Mouse (Mus musculus): ENCODE results near the gene Zbtb37. TPM values are rescaled to one million over a fixed set of nuclear protein-coding genes. Genes with fewer than 3 reads are reported as not detected.

Zbtb37 gene
- total RNA-seq (2014; fragmentation: Nextera tagmentation), result 11.1 and 11.6 TPM in 2 replicates
- total RNA-seq (2017), result 5.8 and 8.5 TPM in 2 replicates
- polyA plus RNA-seq (2012), result 0.08 and 0.21 TPM in 2 replicates

- H3K36me3 ChIP-seq (replicated peaks), result peaks cover 66% of the 10 kb centered on the region
- H3K9me3 ChIP-seq (replicated peaks), result no peaks in the 10 kb centered on the region
- H3K4me1 ChIP-seq (ENCODE audit: insufficient read depth, low read depth, low read length), result peaks cover 30% of the 10 kb centered on the region
- H3K4me3 ChIP-seq (ENCODE audit: low read depth, low read length), result peak within 1 kb of the TSS; percentile 91
- TF ChIP-seq POLR2AphosphoS5 (IDR thresholded peaks at IDR 0.05; ENCODE audit: insufficient replicate concordance, low read depth, low read length), result peak; percentile 99; the same call in 1 of the 2 replicates
- TF ChIP-seq GATA1 (IDR thresholded peaks at IDR 0.05; ENCODE audit: borderline replicate concordance, low read length), result no peak
- peak; percentile 69 for ATAC-seq (ENCODE audit: extremely low read depth, insufficient number of reproducible peaks, low FRiP score, poor library complexity, severe bottlenecking)
- no peaks in the 10 kb centered on the region for H3K27me3 ChIP-seq (ENCODE audit: insufficient read depth, low read length)
- peak; percentile 63 for DNase-seq (ENCODE audit: low spot score)
These were observed at the start of gene Zbtb37 for GRCm38 (mm10) chr1:161034435-161035280. Gene Zbtb37, minus strand, starts transcription at chr1:161034849.

DNA sequence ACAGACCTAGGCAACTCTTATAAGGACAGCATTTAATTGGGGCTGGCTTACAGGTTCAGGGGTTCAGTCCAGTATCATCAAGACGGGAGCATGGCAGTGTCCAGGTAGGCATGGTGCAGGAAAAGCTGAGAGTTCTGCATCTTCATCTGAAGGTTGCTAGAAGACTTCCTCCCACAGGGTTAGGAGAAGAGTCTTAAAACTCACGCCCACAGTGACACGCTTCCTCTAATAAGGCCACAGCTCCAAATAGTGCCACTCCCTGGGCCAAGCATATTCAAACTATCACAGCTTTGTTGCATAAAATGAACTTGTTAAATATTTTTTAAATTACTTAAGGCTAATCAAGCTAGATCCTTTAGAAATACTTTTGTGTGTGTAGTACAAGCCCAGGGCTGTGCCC is 42.6 kb upstream of the Zbtb37 start:
- peaks cover 63% of the 10 kb centered on the region for H3K36me3 ChIP-seq (replicated peaks)

DNA sequence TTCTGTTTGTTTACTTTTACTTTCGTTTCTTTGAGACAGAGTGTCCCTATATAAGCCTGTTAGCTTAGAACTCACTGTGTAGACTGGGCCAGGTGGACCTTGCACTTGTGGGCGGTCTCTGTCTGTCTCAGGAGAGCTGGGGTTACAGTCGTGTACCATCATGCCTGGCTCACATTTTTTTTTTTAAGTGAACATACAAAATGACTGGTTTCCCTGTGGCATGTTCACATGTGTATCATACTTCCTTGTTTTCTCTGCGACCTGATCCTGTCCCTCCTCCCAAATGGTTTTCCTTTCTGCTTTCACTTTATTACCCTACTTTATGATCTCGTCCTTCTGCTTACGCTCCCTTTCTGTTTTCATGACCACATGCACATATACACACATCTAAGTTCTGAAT is 41.6 kb upstream of the Zbtb37 start:
- no peaks in the 10 kb centered on the region for H3K27me3 ChIP-seq (ENCODE audit: insufficient read depth, low read length)
- peak overlapping the region; percentile 39; the same call in 1 of the 2 replicates for H3K4me3 ChIP-seq (ENCODE audit: low read depth, low read length)
- peaks cover 59% of the 10 kb centered on the region for H3K36me3 ChIP-seq (replicated peaks)
- H3K4me1 ChIP-seq (ENCODE audit: insufficient read depth, low read depth, low read length), result peaks cover 39% of the 10 kb centered on the region
- DNase-seq (ENCODE audit: low spot score) (no peak), ATAC-seq (ENCODE audit: extremely low read depth, insufficient number of reproducible peaks, low FRiP score, poor library complexity, severe bottlenecking) (no peak)
- no peak for TF ChIP-seq CTCF (IDR thresholded peaks at IDR 0.05; ENCODE audit: low read depth, low read length)
- no peak for TF ChIP-seq POLR2AphosphoS5 (IDR thresholded peaks at IDR 0.05; ENCODE audit: insufficient replicate concordance, low read depth, low read length)
- no peak for TF ChIP-seq TAL1 (conservative IDR thresholded peaks at IDR 0.05; ENCODE audit: low read depth, low read length)
- TF ChIP-seq GATA2 (IDR thresholded peaks at IDR 0.05; ENCODE audit: borderline replicate concordance, low read depth, low read length), result no peak
- TF ChIP-seq GATA1 (IDR thresholded peaks at IDR 0.05; ENCODE audit: borderline replicate concordance, low read length), result no peak
- no peaks in the 10 kb centered on the region for H3K9me3 ChIP-seq (replicated peaks)

More for the DNA sequence above, 42.6 kb upstream of the Zbtb37 start:
- peaks cover 31% of the 10 kb centered on the region for H3K4me1 ChIP-seq (ENCODE audit: insufficient read depth, low read depth, low read length)
- H3K27me3 ChIP-seq (ENCODE audit: insufficient read depth, low read length), result no peaks in the 10 kb centered on the region
- ATAC-seq (ENCODE audit: extremely low read depth, insufficient number of reproducible peaks, low FRiP score, poor library complexity, severe bottlenecking), result no peak
- TF ChIP-seq CTCF (IDR thresholded peaks at IDR 0.05; ENCODE audit: low read depth, low read length) (no peak), TAL1 (conservative IDR thresholded peaks at IDR 0.05; ENCODE audit: low read depth, low read length) (no peak), GATA1 (IDR thresholded peaks at IDR 0.05; ENCODE audit: borderline replicate concordance, low read length) (no peak), POLR2AphosphoS5 (IDR thresholded peaks at IDR 0.05; ENCODE audit: insufficient replicate concordance, low read depth, low read length) (no peak), GATA2 (IDR thresholded peaks at IDR 0.05; ENCODE audit: borderline replicate concordance, low read depth, low read length) (no peak)
- no peaks in the 10 kb centered on the region for H3K9me3 ChIP-seq (replicated peaks)
- DNase-seq (ENCODE audit: low spot score), result no peak
- no peak overlapping the region for H3K4me3 ChIP-seq (ENCODE audit: low read depth, low read length)

- no peaks in the 10 kb centered on the region for H3K27me3 ChIP-seq (ENCODE audit: insufficient read depth, low read length)
- H3K36me3 ChIP-seq (replicated peaks), result peaks cover 40% of the 10 kb centered on the region
- H3K4me1 ChIP-seq (ENCODE audit: insufficient read depth, low read depth, low read length), result peaks cover 43% of the 10 kb centered on the region
- DNase-seq (ENCODE audit: low spot score) (no peak), ATAC-seq (ENCODE audit: extremely low read depth, insufficient number of reproducible peaks, low FRiP score, poor library complexity, severe bottlenecking) (no peak)
- H3K4me3 ChIP-seq (ENCODE audit: low read depth, low read length), result peak overlapping the region; percentile 74
- H3K9me3 ChIP-seq (replicated peaks), result no peaks in the 10 kb centered on the region
- no peak for TF ChIP-seq POLR2AphosphoS5 (IDR thresholded peaks at IDR 0.05; ENCODE audit: insufficient replicate concordance, low read depth, low read length)
- no peak for TF ChIP-seq GATA2 (IDR thresholded peaks at IDR 0.05; ENCODE audit: borderline replicate concordance, low read depth, low read length)
- TF ChIP-seq TAL1 (conservative IDR thresholded peaks at IDR 0.05; ENCODE audit: low read depth, low read length), result no peak
- TF ChIP-seq GATA1 (IDR thresholded peaks at IDR 0.05; ENCODE audit: borderline replicate concordance, low read length), result no peak
- no peak for TF ChIP-seq CTCF (IDR thresholded peaks at IDR 0.05; ENCODE audit: low read depth, low read length)
These were observed 36.6 kb upstream of the Zbtb37 start for GRCm38 (mm10) chr1:161071272-161071620.

- H3K9me3 ChIP-seq (replicated peaks), result no peaks in the 10 kb centered on the region
- H3K4me3 ChIP-seq (ENCODE audit: low read depth, low read length), result peak within 1 kb of the TSS; percentile 74
- ATAC-seq (ENCODE audit: extremely low read depth, insufficient number of reproducible peaks, low FRiP score, poor library complexity, severe bottlenecking) (peak; percentile 96), DNase-seq (ENCODE audit: low spot score) (peak; percentile 79)
- no peaks in the 10 kb centered on the region for H3K27me3 ChIP-seq (ENCODE audit: insufficient read depth, low read length)
- no peak for TF ChIP-seq TAL1 (conservative IDR thresholded peaks at IDR 0.05; ENCODE audit: low read depth, low read length)
- TF ChIP-seq CTCF (IDR thresholded peaks at IDR 0.05; ENCODE audit: low read depth, low read length), result no peak
- no peak for TF ChIP-seq POLR2AphosphoS5 (IDR thresholded peaks at IDR 0.05; ENCODE audit: insufficient replicate concordance, low read depth, low read length)
- no peak for TF ChIP-seq GATA1 (IDR thresholded peaks at IDR 0.05; ENCODE audit: borderline replicate concordance, low read length)
- TF ChIP-seq GATA2 (IDR thresholded peaks at IDR 0.05; ENCODE audit: borderline replicate concordance, low read depth, low read length), result no peak
- peaks cover 38% of the 10 kb centered on the region for H3K4me1 ChIP-seq (ENCODE audit: insufficient read depth, low read depth, low read length)
- peaks cover 43% of the 10 kb centered on the region for H3K36me3 ChIP-seq (replicated peaks)
These were observed 36.0 kb upstream of the Zbtb37 start, which contains the start of the genes Dars2 and Cenpl for GRCm38 (mm10) chr1:161070352-161071271. Gene Dars2, minus strand, starts transcription at chr1:161070658. Gene Cenpl, plus strand, starts transcription at chr1:161070713.
